Mouse (Mus musculus) neural tube, embryonic 11.5 days (tissue): Measurements from ENCODE around the gene Syt13. TPM values are rescaled to one million over a fixed set of nuclear protein-coding genes. Genes with fewer than 3 reads are reported as not detected.
A peak's percentile ranks its signal among the peaks of the same experiment; 100 is the strongest.

ENCODE experiments used
- ATAC-seq: fragments of 200-750 bp; cut with Nextera tagmentation; 2 replicates; pipeline ENCODE4 v1.8.0; 2017; ENCODE audit warnings: moderate number of reproducible peaks, mild to moderate bottlenecking, moderate TSS enrichment, moderate library complexity; ENCODE audit not compliant: insufficient read depth, low FRiP score, low TSS enrichment
- DNase-seq: peaks from one replicate; pipeline ENCODE4 v3.0.0-alpha.2; 2015; ENCODE audit warnings: low spot score
- H3K27ac ChIP-seq: fragments of 300-500 bp; sonication (generic); 2 replicates; pipeline ENCODE4 v1.5.1; 2014; ENCODE audit warnings: low read depth, mild to moderate bottlenecking, low read length
- H3K27me3 ChIP-seq: fragments of 300-500 bp; sonication (generic); 2 replicates; pipeline ENCODE4 v1.6.1; 2014; ENCODE audit warnings: mild to moderate bottlenecking, low read length, mixed read lengths; ENCODE audit not compliant: control insufficient read depth, insufficient read depth
- H3K36me3 ChIP-seq: fragments of 300-500 bp; sonication (generic); 2 replicates; pipeline ENCODE4 v1.6.1; 2014; ENCODE audit warnings: mild to moderate bottlenecking, low read length, moderate library complexity, mixed read lengths; ENCODE audit not compliant: control insufficient read depth, insufficient read depth
- H3K4me1 ChIP-seq: fragments of 300-500 bp; sonication (generic); 2 replicates; pipeline ENCODE4 v1.6.1; 2014; ENCODE audit warnings: low read length, mixed read lengths; ENCODE audit not compliant: control insufficient read depth, insufficient read depth
- H3K4me2 ChIP-seq: fragments of 300-500 bp; sonication (generic); 2 replicates; pipeline ENCODE4 v1.6.1; 2014; ENCODE audit warnings: low read depth, mild to moderate bottlenecking, moderate library complexity
- H3K4me3 ChIP-seq: fragments of 300-500 bp; sonication (generic); 2 replicates; pipeline ENCODE4 v1.5.1; 2014; ENCODE audit warnings: low read depth, low read length
- H3K9ac ChIP-seq: fragments of 300-500 bp; sonication (generic); 2 replicates; pipeline ENCODE4 v1.6.1; 2014; ENCODE audit warnings: mild to moderate bottlenecking, low read length
- H3K9me3 ChIP-seq: fragments of 300-500 bp; sonication (generic); 2 replicates; pipeline ENCODE4 v1.6.1; 2016; ENCODE audit warnings: low read length; ENCODE audit not compliant: control insufficient read depth
- WGBS: fragments of 180-500 bp; shearing (Covaris S2); extraction: QIAGEN DNeasy Blood & Tissue Kit; methylation state at CpG from one replicate; pipeline ENCODE4 v1.1.7; 2014; 5-methylcytosine and 5-hydroxymethylcytosine counted together
- polyA plus RNA-seq: library from polyadenylated mRNA; unstranded; fragments of >200 nt; fragmentation: Nextera tagmentation; extraction: Ambion mirVana; gene quantifications from 2 replicates; pipeline ENCODE4 v1.2.1, GENCODE M21; 2014

The Syt13 gene
- polyA plus RNA-seq, 1 experiment from 2014 or later = 25.0 TPM

DNA sequence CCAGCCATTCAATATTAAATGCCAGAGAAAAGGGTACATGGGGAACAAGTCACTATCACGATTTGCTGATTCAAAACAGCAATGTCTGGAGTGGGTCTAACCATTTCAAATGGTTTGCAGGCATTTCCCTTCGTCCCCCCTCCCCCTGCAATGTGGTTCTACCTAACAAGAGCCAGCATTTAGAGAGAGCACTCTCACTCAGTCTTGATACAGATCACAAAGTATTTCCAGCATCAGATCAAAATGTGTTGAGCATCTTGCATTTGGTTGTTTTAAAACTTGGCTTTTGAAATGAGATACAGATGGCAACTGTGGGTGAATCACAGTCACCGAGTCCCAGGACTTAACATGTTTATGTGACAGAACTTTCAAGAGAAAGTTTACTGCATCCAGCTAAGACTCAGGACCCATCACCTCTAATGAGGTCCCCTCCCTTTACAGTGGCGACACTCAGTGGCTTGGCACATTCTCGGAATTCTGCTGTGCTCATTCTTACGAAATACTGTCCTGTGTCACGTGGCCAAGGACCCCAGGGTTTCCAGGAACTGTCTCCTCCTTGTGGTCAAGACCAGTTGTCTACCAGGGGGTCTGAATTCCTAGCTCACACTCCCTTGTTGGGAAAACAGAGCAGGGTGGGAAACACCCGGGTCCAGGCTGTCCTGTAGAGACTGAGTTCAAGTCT lies 67.8 kb downstream of the Syt13 start:
- no peak for ATAC-seq

DNA sequence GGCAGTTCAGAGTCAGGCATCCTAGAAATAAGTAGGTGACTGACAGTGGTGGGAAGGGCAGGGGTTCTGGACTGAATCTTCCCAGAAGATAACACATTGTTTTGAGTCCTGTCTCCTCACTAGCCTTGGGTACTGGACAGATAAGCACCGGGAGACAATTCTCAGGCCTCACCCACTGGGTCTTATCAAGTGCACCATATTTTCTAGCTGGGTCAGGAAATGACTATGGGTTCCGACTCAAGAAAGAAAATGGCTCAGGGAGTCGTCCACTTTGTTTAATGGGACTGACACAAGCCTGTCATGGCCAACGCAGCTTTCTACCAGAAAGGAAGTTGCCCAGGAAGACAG lies 68.3 kb downstream of the Syt13 start:
- no peak overlapping the region for H3K4me3 ChIP-seq
- H3K9me3 ChIP-seq = no peaks in the 10 kb centered on the region
- H3K27ac ChIP-seq = no peak overlapping the region
- H3K4me1 ChIP-seq = peaks cover 5% of the 10 kb centered on the region
- H3K9ac ChIP-seq = no peak overlapping the region
- 79% methylated on average over 4 of the region's 4 CpGs for WGBS
- no peak overlapping the region for H3K4me2 ChIP-seq
- ATAC-seq = no peak
- H3K36me3 ChIP-seq = peaks cover 3% of the 10 kb centered on the region
- no peaks in the 10 kb centered on the region for H3K27me3 ChIP-seq
- DNase-seq = no peak

More for the DNA sequence above, 67.8 kb downstream of the Syt13 start:
- Histone ChIP-seq H3K9me3 (no peaks in the 10 kb centered on the region), H3K4me2 (no peak overlapping the region), H3K36me3 (peaks cover 3% of the 10 kb centered on the region), H3K4me3 (no peak overlapping the region), H3K27ac (no peak overlapping the region), H3K4me1 (0 out of 2 replicates have a peak, but pooled peaks cover under 1% of the 10 kb centered on the region), H3K27me3 (no peaks in the 10 kb centered on the region), H3K9ac (no peak overlapping the region)
- no peak for DNase-seq
- WGBS = 74% methylated on average over 8 of the region's 8 CpGs

DNA sequence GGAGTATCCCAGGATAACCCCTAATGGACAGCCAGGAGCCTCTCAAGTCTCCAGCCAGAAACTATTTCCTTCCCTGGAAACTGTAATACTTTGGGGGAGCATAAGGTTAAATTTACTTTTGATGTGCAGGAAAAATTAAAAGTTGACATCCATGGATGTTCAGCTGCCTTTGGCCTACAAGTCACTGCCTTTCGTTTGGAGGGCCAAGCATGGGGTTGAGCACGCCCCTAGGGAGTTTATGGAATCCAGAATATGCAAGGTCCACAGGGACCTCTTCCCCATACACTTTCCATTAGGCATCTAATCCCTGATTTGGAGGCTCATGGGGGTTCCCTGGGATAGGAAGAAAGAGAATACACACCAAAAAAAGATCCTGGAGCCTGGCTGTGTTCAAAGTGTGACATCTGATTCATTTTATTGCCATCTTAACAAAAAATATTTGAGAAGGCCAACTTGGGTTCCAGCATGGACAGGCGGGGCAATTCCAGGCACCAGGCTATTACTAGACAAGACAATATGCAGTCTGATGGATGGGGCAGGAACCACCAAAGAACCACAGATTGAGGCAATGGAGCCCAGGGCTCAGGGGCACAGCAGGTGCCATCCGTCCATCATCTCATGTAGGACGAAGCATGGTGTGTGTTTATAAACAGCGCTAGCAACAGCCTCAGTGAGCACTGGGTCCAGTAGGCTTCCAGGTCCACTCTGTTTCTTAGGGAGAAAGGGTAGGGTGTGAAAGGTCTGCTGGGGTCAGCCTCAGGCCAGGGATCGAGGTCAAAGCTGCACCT lies 69.6 kb downstream of the Syt13 start:
- peaks cover 12% of the 10 kb centered on the region for H3K4me1 ChIP-seq
- H3K9me3 ChIP-seq = no peaks in the 10 kb centered on the region
- H3K9ac ChIP-seq = no peak overlapping the region
- H3K36me3 ChIP-seq = peaks cover 3% of the 10 kb centered on the region
- no peaks in the 10 kb centered on the region for H3K27me3 ChIP-seq
- DNase-seq = no peak
- no peak overlapping the region for H3K4me3 ChIP-seq
- H3K4me2 ChIP-seq = no peak overlapping the region
- 87% methylated on average over 7 of the region's 7 CpGs for WGBS
- H3K27ac ChIP-seq = no peak overlapping the region
- ATAC-seq = no peak

DNA sequence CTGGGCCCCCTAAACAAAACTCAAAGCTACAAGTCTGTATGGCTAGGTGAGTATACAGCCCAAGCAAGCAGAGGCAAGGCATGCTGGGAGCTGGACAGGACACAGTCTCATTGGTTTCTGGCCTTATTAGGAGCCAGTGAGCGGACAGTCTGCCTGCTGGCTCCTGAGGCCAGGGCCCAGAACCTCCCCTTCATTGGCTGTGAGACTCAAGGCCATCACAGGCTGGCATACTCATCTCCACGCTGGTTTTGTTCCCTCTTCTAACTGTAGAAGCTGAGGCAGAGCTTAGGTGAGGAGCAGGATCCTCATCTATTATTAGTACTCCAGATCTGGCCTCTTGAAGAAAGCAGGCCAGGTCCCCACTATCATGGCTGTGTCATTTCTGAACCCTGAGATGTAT lies 70.3 kb downstream of the Syt13 start:
- Histone ChIP-seq H3K27ac (no peak overlapping the region), H3K36me3 (peaks cover 3% of the 10 kb centered on the region), H3K4me2 (no peak overlapping the region), H3K9me3 (no peaks in the 10 kb centered on the region), H3K27me3 (no peaks in the 10 kb centered on the region), H3K9ac (no peak overlapping the region), H3K4me1 (peaks cover 12% of the 10 kb centered on the region), H3K4me3 (no peak overlapping the region)
- 96% methylated on average over 2 of the region's 2 CpGs for WGBS
- ATAC-seq (no peak), DNase-seq (no peak)

DNA sequence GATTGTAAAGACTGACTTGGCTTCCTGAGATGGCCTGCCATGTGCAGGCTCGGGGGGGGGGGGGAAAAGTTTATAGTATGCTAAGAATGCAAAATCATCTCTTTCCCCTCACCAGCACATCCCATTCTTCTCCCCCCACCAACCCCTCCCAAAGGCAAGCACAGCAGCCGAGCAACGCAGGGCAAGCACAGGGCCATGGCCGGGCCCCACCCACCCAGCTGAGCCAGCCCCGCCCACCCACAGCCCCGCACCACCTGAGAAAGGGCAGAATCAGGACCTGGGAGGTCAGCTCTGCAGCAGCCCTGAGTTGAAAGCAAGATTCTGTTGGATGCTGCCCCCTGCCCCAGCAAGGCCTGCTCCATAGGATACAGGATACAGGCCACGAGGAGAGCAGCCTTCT lies 70.7 kb downstream of the Syt13 start:
- peaks cover 12% of the 10 kb centered on the region for H3K4me1 ChIP-seq
- no peaks in the 10 kb centered on the region for H3K27me3 ChIP-seq
- no peak for ATAC-seq
- no peak overlapping the region for H3K4me2 ChIP-seq
- H3K4me3 ChIP-seq = no peak overlapping the region
- no peak overlapping the region for H3K27ac ChIP-seq
- 35% methylated on average over 7 of the region's 7 CpGs for WGBS
- H3K36me3 ChIP-seq = peaks cover 3% of the 10 kb centered on the region
- no peaks in the 10 kb centered on the region for H3K9me3 ChIP-seq
- no peak overlapping the region for H3K9ac ChIP-seq
- DNase-seq = no peak

DNA sequence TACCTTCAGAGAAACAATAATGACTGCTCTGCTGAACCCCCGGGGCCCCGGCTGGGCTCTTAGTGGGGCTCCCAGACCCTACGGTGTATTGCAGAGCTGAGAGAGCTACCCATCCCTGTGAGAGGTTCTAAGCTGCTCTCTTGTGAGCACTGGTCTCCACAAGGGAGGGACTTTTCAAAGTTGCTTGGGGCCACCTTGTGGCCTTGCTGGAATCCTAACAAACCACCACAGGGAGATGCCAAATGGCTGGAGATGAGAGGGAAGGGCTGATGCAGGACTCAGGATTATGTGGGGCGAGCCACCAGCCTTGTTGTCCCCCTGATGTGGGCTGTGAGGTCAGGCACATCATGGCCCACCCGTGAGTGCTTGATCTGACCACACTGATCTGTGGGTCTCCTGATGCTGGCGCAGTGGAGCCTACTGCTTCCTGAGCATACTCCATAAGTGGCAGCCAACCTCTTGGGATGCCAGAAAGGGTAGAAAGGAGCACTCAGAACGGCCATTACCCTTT lies 72.3 kb downstream of the Syt13 start:
- WGBS = 77% methylated on average over 7 of the region's 7 CpGs
- peaks cover 3% of the 10 kb centered on the region for H3K36me3 ChIP-seq
- no peak overlapping the region for H3K4me2 ChIP-seq
- no peak overlapping the region for H3K4me3 ChIP-seq
- H3K27me3 ChIP-seq = no peaks in the 10 kb centered on the region
- no peak overlapping the region for H3K9ac ChIP-seq
- no peaks in the 10 kb centered on the region for H3K9me3 ChIP-seq
- ATAC-seq = no peak
- peaks cover 12% of the 10 kb centered on the region for H3K4me1 ChIP-seq
- no peak for DNase-seq
- H3K27ac ChIP-seq = no peak overlapping the region

DNA sequence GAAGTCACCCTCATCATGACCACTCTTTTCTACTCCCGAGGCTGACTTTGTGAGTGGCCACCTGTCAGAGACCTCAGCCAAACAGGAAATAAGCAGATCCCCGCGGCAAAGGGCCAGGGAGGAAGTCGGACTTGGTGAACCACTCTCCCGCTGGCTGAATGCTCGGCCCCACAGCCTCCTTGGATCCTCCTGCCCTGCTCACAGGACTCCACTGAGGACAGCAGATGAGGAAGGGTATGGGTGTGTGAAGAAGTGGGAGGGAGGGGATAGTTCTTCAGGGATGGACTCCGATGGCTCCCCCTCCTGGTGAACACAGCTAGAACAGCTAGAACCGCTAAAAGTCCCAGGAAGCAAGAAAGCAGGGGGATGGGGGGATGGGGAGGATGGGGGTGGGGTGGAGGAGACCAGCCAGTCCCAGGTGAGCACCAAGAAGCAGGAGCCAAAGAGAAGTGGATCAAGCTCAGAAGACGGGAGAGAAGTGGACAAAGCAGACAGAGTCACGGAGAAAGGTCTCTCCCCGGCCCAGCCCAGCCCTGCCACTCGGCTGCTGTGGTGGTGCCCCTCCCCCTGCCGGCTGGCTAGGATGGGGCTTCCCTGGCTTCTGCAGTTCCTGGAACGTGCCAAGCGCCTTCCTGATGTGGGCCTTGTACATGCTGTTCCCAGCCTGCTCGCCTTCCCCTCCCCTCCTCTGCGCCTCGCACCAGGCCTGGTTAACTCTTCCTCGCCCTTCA lies 73.2 kb downstream of the Syt13 start:
- DNase-seq = peak; percentile 68
- Histone ChIP-seq H3K36me3 (peaks cover 4% of the 10 kb centered on the region), H3K4me2 (peak overlapping the region; percentile 4; the same call in 1 of the 2 replicates), H3K9me3 (no peaks in the 10 kb centered on the region), H3K4me3 (no peak overlapping the region), H3K4me1 (peaks cover 12% of the 10 kb centered on the region), H3K9ac (peak overlapping the region; percentile 14; the same call in 1 of the 2 replicates), H3K27ac (no peak overlapping the region), H3K27me3 (no peaks in the 10 kb centered on the region)
- ATAC-seq = peak; percentile 48; the same call in 1 of the 2 replicates
- 15% methylated on average over 17 of the region's 19 CpGs for WGBS

DNA sequence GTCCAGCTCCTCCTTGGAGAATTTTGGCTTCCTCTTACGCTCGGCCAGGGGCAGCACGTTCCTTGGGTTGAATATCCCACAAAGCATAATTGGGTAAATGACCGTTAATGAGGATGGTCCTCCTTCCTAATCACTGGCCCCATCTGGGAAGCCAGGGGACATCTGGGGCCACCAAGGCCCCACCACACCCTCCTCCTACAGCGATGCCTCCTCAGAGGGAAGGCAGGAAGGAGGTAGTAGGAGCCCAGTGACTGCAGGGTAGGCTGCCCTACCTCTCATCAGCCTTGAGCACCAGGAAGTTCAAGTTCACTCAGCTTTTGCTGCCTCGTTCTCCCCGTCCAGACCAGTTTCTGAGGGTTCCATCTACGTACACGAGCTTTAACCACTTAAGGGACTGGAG lies 74.7 kb downstream of the Syt13 start:
- WGBS = 88% methylated on average over 9 of the region's 9 CpGs
- H3K4me1 ChIP-seq = peaks cover 12% of the 10 kb centered on the region
- no peak overlapping the region for H3K9ac ChIP-seq
- peaks cover 5% of the 10 kb centered on the region for H3K36me3 ChIP-seq
- H3K9me3 ChIP-seq = no peaks in the 10 kb centered on the region
- ATAC-seq (no peak), DNase-seq (no peak)
- no peak overlapping the region for H3K4me2 ChIP-seq
- no peaks in the 10 kb centered on the region for H3K27me3 ChIP-seq
- no peak overlapping the region for H3K27ac ChIP-seq
- no peak overlapping the region for H3K4me3 ChIP-seq
